7 mouse cellular contexts compared by ENCODE assay signal in genomic region chr1:43898991-43899714, GRCm38 (mm10). TPM values are rescaled to one million over a fixed set of nuclear protein-coding genes. Genes with fewer than 3 reads are reported as not detected.
DNase-seq lines count a peak whose midpoint lies in the region; ATAC-seq lines count a peak whose summit lies in the region.

No protein-coding gene starts in this region.

- peak overlapping the region; percentile 25 for H3K4me3 ChIP-seq in midbrain, embryonic 14.5 days (replicated peaks; ENCODE audit: low read depth, low read length)

- 0 out of 2 replicates have a peak, but pooled peaks cover 5% of the 10 kb centered on the region for H3K4me1 ChIP-seq in midbrain, embryonic 14.5 days (ENCODE audit: control insufficient read depth, insufficient read depth, low read length)

- peak; percentile 70 for ATAC-seq in midbrain, embryonic 14.5 days (ENCODE audit: low FRiP score, low TSS enrichment)

- no peaks in the 10 kb centered on the region for H3K36me3 ChIP-seq in midbrain, embryonic 14.5 days (ENCODE audit: control insufficient read depth, insufficient read depth, low read length)

- H3K4me2 ChIP-seq in midbrain, embryonic 14.5 days (ENCODE audit: low read length) = peak overlapping the region; percentile 58

- intact Hi-C loops in gastrocnemius, postnatal 14 days (cut with DNase I; ENCODE audit: low total_unique reads) = loop anchor here (5.0 kb wide), 1 partner anchor 148 kb away; no protein-coding TSS in a partner anchor
- intact Hi-C loops in left cerebral cortex, postnatal 4 days (cut with DNase I) = no loop called here

- H3K9ac ChIP-seq in midbrain, embryonic 14.5 days (replicated peaks; ENCODE audit: low read length) = peak overlapping the region; percentile 46

- H3K27me3 ChIP-seq in midbrain, embryonic 14.5 days (ENCODE audit: control insufficient read depth, insufficient read depth, low read length) = no peaks in the 10 kb centered on the region

- DNase-seq in adrenal gland, adult 2 months = peak; percentile 67
- DNase-seq in embryo, embryonic 10 days (ENCODE audit: low spot score) = peak; percentile 91
- peak; percentile 65 for DNase-seq in gastrocnemius, postnatal 14 days
- peak; percentile 39 for DNase-seq in kidney, adult 11 months
- DNase-seq in left cerebral cortex, postnatal 4 days = peak; percentile 78
- peak; percentile 93 for DNase-seq in midbrain, embryonic 14.5 days
- DNase-seq in spleen, adult 18-20 months = peak; percentile 38 to 71

- no peaks in the 10 kb centered on the region for H3K9me3 ChIP-seq in midbrain, embryonic 14.5 days (ENCODE audit: control insufficient read depth, low read length)

- no peak overlapping the region; the same call in 1 of the 2 replicates for H3K27ac ChIP-seq in midbrain, embryonic 14.5 days (replicated peaks; ENCODE audit: low read depth, low read length)

- 9% methylated on average over 18 of the region's 18 CpGs for WGBS in midbrain, embryonic 14.5 days

RNA-seq across cellular contexts. Expression of gene Tpp2, which starts 34.3 kb away (rescaled TPM):
- total RNA-seq in adrenal gland, adult 2 months (2021) = 10 to 100 TPM; 44.3 to 45.1 TPM
- 4.9 and 6.3 TPM in 2 replicates for polyA plus RNA-seq in adrenal gland, adult 2 months (2012; rRNA removed)
- total RNA-seq in gastrocnemius, postnatal 14 days (2021) = 10 to 100 TPM; 31.5 to 35.0 TPM
- 10 to 100 TPM; 62.0 to 64.2 TPM for total RNA-seq in left cerebral cortex, postnatal 4 days (2021)
- polyA plus RNA-seq in midbrain, embryonic 14.5 days (2014; fragmentation: Nextera tagmentation; extraction: Ambion mirVana) = 37.7 and 56.3 TPM in 2 replicates

Comparison
In these comparisons a context has a peak if more than half of its experiments do, and no peak if none do; other contexts are left out.
1. DNase-seq: peak in every context shown above with its lines; median percentile 93 in midbrain, embryonic 14.5 days; 91 in embryo, embryonic 10 days; 78 in left cerebral cortex, postnatal 4 days; 67 in adrenal gland, adult 2 months; 65 in gastrocnemius, postnatal 14 days; 54 in spleen, adult 18-20 months; 39 in kidney, adult 11 months.